Mouse (Mus musculus) megakaryocyte, embryonic 14.5 days (primary cell): Measurements from ENCODE around the gene Cadm1.

Experiments
- FLI1 ChIP-seq: IDR thresholded peaks from 2 replicates; pipeline ENCODE4 v1.6.1; 2012; ENCODE audit warnings: low read length, inconsistent platforms, mixed read lengths
- GATA1 ChIP-seq: IDR thresholded peaks from 3 replicates; pipeline ENCODE4 v1.6.1; 2012; ENCODE audit warnings: mixed read lengths, low read length, inconsistent platforms, borderline replicate concordance

DNA sequence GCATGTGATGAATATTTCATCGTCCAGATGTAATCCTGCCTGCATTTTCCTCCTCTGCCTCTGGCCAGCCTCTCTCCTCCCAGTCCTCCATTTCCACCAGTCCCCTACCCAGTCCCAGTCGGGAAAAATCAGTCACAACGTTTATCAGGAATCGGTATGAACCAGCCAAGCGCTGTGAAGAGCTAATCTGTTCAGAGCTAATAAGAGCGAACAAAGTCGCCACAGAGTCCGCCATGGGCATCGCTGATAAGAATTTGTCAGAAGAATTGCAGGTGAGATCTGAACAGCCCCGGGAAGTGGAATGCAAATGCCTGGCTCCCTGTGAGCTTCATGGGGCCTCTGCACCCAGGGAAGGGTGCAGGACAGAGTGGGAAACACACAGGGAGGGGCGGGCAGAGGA, 352.4 kb downstream of the Cadm1 start:
- no peak for TF ChIP-seq GATA1
- TF ChIP-seq FLI1: no peak
